Mouse (Mus musculus): ENCODE measurements at regions not wholly inside any gene's neighbourhood (a gene's known extent, or its start where the extent isn't known, plus 50 kb on each side); places are given as distances from the start of the nearest gene placed in this dataset.

DNA sequence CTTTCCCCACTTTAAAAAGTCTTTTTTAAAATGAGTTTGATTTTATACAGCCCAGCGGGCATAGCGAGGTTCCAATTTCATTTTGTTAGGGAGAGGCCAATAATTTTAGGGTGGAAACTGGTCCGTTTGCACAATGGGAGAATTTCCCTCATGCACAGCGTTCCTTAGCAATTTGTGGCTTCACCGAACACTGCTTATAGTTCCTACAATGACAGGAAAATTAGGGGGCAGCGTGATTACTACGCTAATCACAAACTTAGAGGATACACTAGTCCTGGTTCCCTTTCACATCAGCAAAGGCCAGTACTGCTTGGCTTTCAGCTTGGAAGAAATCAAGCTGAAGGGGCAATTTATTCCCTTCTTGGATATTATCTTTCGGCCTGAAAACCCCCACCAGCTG, 745.1 kb upstream of the Gm19410 start:
- Histone ChIP-seq H3K27me3 (ENCODE audit: insufficient read depth, low read length) (no peaks in the 10 kb centered on the region), H3K4me1 (ENCODE audit: insufficient read depth, low read length) (no peaks in the 10 kb centered on the region), H3K9ac (replicated peaks; ENCODE audit: low read length) (no peak overlapping the region), H3K4me3 (ENCODE audit: low read length) (no peak overlapping the region), H3K4me2 (ENCODE audit: low read depth, low read length) (no peak overlapping the region), H3K9me3 (ENCODE audit: low read length) (no peaks in the 10 kb centered on the region), H3K36me3 (ENCODE audit: insufficient read depth, low read length) (no peaks in the 10 kb centered on the region), H3K27ac (no peak overlapping the region)
- no peak for DNase-seq (ENCODE audit: low spot score)
- no peak for ATAC-seq
- TF ChIP-seq CTCF (IDR thresholded peaks at IDR 0.05; ENCODE audit: low read depth): no peak
- WGBS: 80% methylated on average over 8 of the region's 8 CpGs

DNA sequence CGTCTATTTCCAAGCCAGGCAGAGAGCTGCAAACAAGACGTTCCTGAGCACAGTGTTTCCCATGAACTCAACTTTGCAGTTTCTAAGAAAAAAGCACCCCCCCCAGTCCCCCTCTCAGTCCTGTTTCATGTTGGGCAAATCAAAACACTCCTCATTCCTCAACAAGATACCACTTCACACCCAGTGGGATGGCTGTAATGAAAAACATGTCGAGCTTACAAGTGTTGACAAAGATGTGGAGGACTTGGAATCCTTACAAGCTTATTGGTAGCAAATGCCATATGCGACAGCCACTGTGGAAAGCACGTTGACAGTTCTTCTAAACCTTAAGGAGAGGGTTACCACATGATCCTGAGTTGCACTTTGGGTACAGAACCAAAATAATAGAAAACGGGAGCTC, 742.9 kb upstream of the Gm19410 start:
- Histone ChIP-seq H3K36me3 (ENCODE audit: insufficient read depth, low read length) (no peaks in the 10 kb centered on the region), H3K27ac (no peak overlapping the region), H3K4me2 (ENCODE audit: low read depth, low read length) (no peak overlapping the region), H3K27me3 (ENCODE audit: insufficient read depth, low read length) (no peaks in the 10 kb centered on the region), H3K4me3 (ENCODE audit: low read length) (no peak overlapping the region), H3K4me1 (ENCODE audit: insufficient read depth, low read length) (no peaks in the 10 kb centered on the region), H3K9ac (replicated peaks; ENCODE audit: low read length) (no peak overlapping the region), H3K9me3 (ENCODE audit: low read length) (no peaks in the 10 kb centered on the region)
- TF ChIP-seq CTCF (IDR thresholded peaks at IDR 0.05; ENCODE audit: low read depth): no peak
- 74% methylated on average over 6 of the region's 6 CpGs for WGBS
- ATAC-seq (no peak), DNase-seq (ENCODE audit: low spot score) (no peak)

GRCm38 (mm10) chr8:35047798-35048197, 717.8 kb upstream of the Gm19410 start:
- Histone ChIP-seq H3K9me3 (ENCODE audit: low read length) (no peaks in the 10 kb centered on the region), H3K36me3 (ENCODE audit: insufficient read depth, low read length) (no peaks in the 10 kb centered on the region), H3K27me3 (ENCODE audit: insufficient read depth, low read length) (no peaks in the 10 kb centered on the region), H3K4me3 (ENCODE audit: low read length) (no peak overlapping the region), H3K9ac (replicated peaks; ENCODE audit: low read length) (no peak overlapping the region), H3K4me1 (ENCODE audit: insufficient read depth, low read length) (no peaks in the 10 kb centered on the region), H3K4me2 (ENCODE audit: low read depth, low read length) (no peak overlapping the region), H3K27ac (no peak overlapping the region)
- no peak for TF ChIP-seq CTCF (IDR thresholded peaks at IDR 0.05; ENCODE audit: low read depth)
- ATAC-seq (no peak), DNase-seq (ENCODE audit: low spot score) (no peak)
- WGBS: 62% methylated on average over 3 of the region's 3 CpGs

- Histone ChIP-seq H3K27me3 (ENCODE audit: insufficient read depth, low read length) (no peaks in the 10 kb centered on the region), H3K4me3 (ENCODE audit: low read length) (no peak overlapping the region), H3K9ac (replicated peaks; ENCODE audit: low read length) (no peak overlapping the region), H3K9me3 (ENCODE audit: low read length) (no peaks in the 10 kb centered on the region), H3K36me3 (ENCODE audit: insufficient read depth, low read length) (no peaks in the 10 kb centered on the region), H3K27ac (no peak overlapping the region), H3K4me2 (ENCODE audit: low read depth, low read length) (no peak overlapping the region), H3K4me1 (ENCODE audit: insufficient read depth, low read length) (no peaks in the 10 kb centered on the region)
- DNase-seq (ENCODE audit: low spot score) (no peak), ATAC-seq (no peak)
- no peak for TF ChIP-seq CTCF (IDR thresholded peaks at IDR 0.05; ENCODE audit: low read depth)
- WGBS: 89% methylated on average over 4 of the region's 4 CpGs
These were observed 712.1 kb upstream of the Gm19410 start for GRCm38 (mm10) chr8:35053444-35053843.

- Histone ChIP-seq H3K36me3 (ENCODE audit: insufficient read depth, low read length) (no peaks in the 10 kb centered on the region), H3K9me3 (ENCODE audit: low read length) (no peaks in the 10 kb centered on the region), H3K4me2 (ENCODE audit: low read depth, low read length) (no peak overlapping the region), H3K4me1 (ENCODE audit: insufficient read depth, low read length) (no peaks in the 10 kb centered on the region), H3K27ac (no peak overlapping the region), H3K27me3 (ENCODE audit: insufficient read depth, low read length) (no peaks in the 10 kb centered on the region), H3K4me3 (ENCODE audit: low read length) (no peak overlapping the region), H3K9ac (replicated peaks; ENCODE audit: low read length) (no peak overlapping the region)
- 79% methylated on average over 5 of the region's 5 CpGs for WGBS
- DNase-seq (ENCODE audit: low spot score): no peak
- no peak for ATAC-seq
- TF ChIP-seq CTCF (IDR thresholded peaks at IDR 0.05; ENCODE audit: low read depth): no peak
These were observed 704.5 kb upstream of the Gm19410 start for GRCm38 (mm10) chr8:35061048-35061447.

GRCm38 (mm10) chr8:35068228-35068627, 697.4 kb upstream of the Gm19410 start:
- Histone ChIP-seq H3K4me3 (ENCODE audit: low read length) (no peak overlapping the region), H3K9me3 (ENCODE audit: low read length) (no peaks in the 10 kb centered on the region), H3K4me1 (ENCODE audit: insufficient read depth, low read length) (no peaks in the 10 kb centered on the region), H3K27me3 (ENCODE audit: insufficient read depth, low read length) (no peaks in the 10 kb centered on the region), H3K9ac (replicated peaks; ENCODE audit: low read length) (no peak overlapping the region), H3K36me3 (ENCODE audit: insufficient read depth, low read length) (no peaks in the 10 kb centered on the region), H3K27ac (no peak overlapping the region), H3K4me2 (ENCODE audit: low read depth, low read length) (no peak overlapping the region)
- ATAC-seq: no peak
- DNase-seq (ENCODE audit: low spot score): no peak
- 86% methylated on average over 2 of the region's 2 CpGs for WGBS
- TF ChIP-seq CTCF (IDR thresholded peaks at IDR 0.05; ENCODE audit: low read depth): no peak

DNA sequence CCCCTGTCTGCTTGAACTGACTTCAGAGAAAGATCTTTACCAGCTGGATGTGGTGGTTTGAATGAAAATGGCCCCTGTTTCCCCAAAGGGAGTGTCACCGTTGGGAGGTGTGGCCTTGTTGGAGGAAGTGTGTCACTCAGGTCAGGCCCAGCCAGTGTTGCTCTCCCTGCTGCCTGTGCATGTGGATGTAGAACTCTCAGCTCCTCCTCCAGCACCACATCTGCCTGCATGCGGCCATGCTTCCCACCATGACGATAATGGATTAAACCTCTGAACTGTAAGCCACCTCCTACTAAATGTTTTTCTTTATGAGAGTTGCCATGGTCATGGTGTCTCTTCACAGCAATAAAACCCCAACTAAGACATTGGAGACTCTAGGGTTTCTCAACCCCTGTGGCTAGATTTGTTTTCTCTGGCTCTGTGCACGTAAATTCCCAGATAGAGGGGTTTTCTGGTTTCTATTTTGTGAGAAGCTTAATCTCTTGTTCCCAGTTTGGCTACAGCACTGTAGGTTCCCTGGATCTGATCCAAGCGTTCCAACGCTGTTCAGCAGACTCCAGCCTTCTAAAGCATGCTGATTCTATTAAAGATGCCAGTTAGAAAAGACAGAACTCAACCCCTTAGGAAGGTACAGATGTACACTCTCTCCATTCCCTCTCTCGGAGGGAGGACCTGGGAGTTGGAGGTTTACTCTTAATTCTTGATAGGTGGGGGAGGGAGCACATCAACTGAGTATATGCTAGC, 695.2 kb upstream of the Gm19410 start:
- no peak overlapping the region for H3K4me3 ChIP-seq (ENCODE audit: low read length)
- no peaks in the 10 kb centered on the region for H3K9me3 ChIP-seq (ENCODE audit: low read length)
- ATAC-seq (no peak), DNase-seq (ENCODE audit: low spot score) (peak; percentile 30)
- no peaks in the 10 kb centered on the region for H3K27me3 ChIP-seq (ENCODE audit: insufficient read depth, low read length)
- H3K4me1 ChIP-seq (ENCODE audit: insufficient read depth, low read length): no peaks in the 10 kb centered on the region
- TF ChIP-seq CTCF (IDR thresholded peaks at IDR 0.05; ENCODE audit: low read depth): no peak
- no peak overlapping the region for H3K9ac ChIP-seq (replicated peaks; ENCODE audit: low read length)
- no peak overlapping the region for H3K4me2 ChIP-seq (ENCODE audit: low read depth, low read length)
- no peaks in the 10 kb centered on the region for H3K36me3 ChIP-seq (ENCODE audit: insufficient read depth, low read length)
- 51% methylated on average over 7 of the region's 7 CpGs for WGBS
- no peak overlapping the region for H3K27ac ChIP-seq
